Comparison of ENCODE assay signal across 8 mouse cellular contexts in the genomic region with DNA sequence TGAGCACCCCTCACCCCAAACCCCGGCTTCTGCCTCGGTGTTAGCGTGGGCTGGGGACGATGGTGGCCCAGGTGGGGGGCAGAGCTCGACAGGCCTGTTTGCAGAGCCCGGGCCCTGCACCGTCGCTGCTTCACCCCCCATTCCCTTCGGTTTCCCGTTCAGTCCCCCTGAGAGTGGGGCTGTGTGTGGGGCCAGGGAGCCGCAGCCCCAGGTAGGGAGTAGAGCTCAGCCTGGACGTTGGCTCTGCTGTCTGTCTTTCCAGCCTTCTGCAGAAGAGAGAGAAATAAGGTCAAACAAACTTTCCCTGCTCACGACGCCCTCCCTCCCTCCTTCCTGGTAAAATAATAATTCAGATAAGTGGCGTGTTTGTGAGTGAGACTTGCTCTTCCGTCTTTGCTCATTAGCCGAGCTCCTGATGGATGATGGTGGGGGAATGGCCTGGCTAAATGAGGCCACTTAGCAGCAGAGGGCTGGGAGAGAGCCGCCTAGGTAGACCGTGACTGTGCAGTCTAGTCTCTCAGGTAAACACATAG. TPM values are rescaled to one million over a fixed set of nuclear protein-coding genes. Genes with fewer than 3 reads are reported as not detected.
DNase-seq lines count a peak whose midpoint lies in the region; ATAC-seq and TF ChIP-seq lines count a peak whose summit lies in the region.

No protein-coding gene starts in this region.

- peak; percentile 44 to 52 for DNase-seq in layer of hippocampus, postnatal 10 days (ENCODE audit: low spot score in 2 of 2)
- no peak for DNase-seq in layer of hippocampus, adult 11-12 months (ENCODE audit: low spot score)
- DNase-seq in cerebellum, adult 2 months: peak in 1 of 2 experiments; percentile 52
- no peak for DNase-seq in liver, embryonic 11.5 days (ENCODE audit: low spot score)

- H3K4me1 ChIP-seq in cerebellum, adult 2 months (ENCODE audit: control insufficient read depth, insufficient read depth, low read length): peaks cover 3% of the 10 kb centered on the region; the same call in 1 of the 2 replicates
- peaks cover 12% of the 10 kb centered on the region for H3K4me1 ChIP-seq in forebrain, embryonic 16.5 days (replicated peaks; ENCODE audit: control insufficient read depth, insufficient read depth, low read length)
- peaks cover 5% of the 10 kb centered on the region; the same call in 1 of the 2 replicates for H3K4me1 ChIP-seq in hindbrain, embryonic 16.5 days (ENCODE audit: control insufficient read depth, insufficient read depth, low read depth, low read length)
- peaks cover 33% of the 10 kb centered on the region for H3K4me1 ChIP-seq in liver, embryonic 11.5 days (replicated peaks; ENCODE audit: control insufficient read depth, insufficient read depth, low read length)
- peaks cover 14% of the 10 kb centered on the region for H3K4me1 ChIP-seq in midbrain, embryonic 16.5 days (ENCODE audit: control insufficient read depth, insufficient read depth, low read length)
- H3K4me1 ChIP-seq in stomach, embryonic 16.5 days (ENCODE audit: control insufficient read depth, insufficient read depth, low read length): peaks cover 16% of the 10 kb centered on the region; the same call in 1 of the 2 replicates

- H3K27ac ChIP-seq in cerebellum, adult 2 months (ENCODE audit: insufficient read depth, low read length): peak overlapping the region; percentile 85
- H3K27ac ChIP-seq in forebrain, embryonic 16.5 days (ENCODE audit: low read length): peak overlapping the region; percentile 59
- H3K27ac ChIP-seq in hindbrain, embryonic 16.5 days (ENCODE audit: low read depth, low read length): peak overlapping the region; percentile 94
- peak overlapping the region; percentile 99 for H3K27ac ChIP-seq in liver, embryonic 11.5 days (ENCODE audit: low read depth, low read length)
- peak overlapping the region; percentile 90 for H3K27ac ChIP-seq in midbrain, embryonic 16.5 days (ENCODE audit: low read length)
- H3K27ac ChIP-seq in stomach, embryonic 16.5 days (ENCODE audit: low read length): peak overlapping the region; percentile 99

- no peaks in the 10 kb centered on the region for H3K36me3 ChIP-seq in forebrain, embryonic 16.5 days (ENCODE audit: control insufficient read depth, insufficient read depth)
- no peaks in the 10 kb centered on the region for H3K36me3 ChIP-seq in hindbrain, embryonic 16.5 days (ENCODE audit: control insufficient read depth, insufficient read depth, low read length)
- H3K36me3 ChIP-seq in liver, embryonic 11.5 days (ENCODE audit: control insufficient read depth, insufficient read depth, low read length): peaks cover under 1% of the 10 kb centered on the region; the same call in 1 of the 2 replicates
- no peaks in the 10 kb centered on the region for H3K36me3 ChIP-seq in midbrain, embryonic 16.5 days (ENCODE audit: control insufficient read depth, insufficient read depth, low read length)
- peaks cover 2% of the 10 kb centered on the region; the same call in 1 of the 2 replicates for H3K36me3 ChIP-seq in stomach, embryonic 16.5 days (ENCODE audit: control insufficient read depth, insufficient read depth, low read length)

- no peak for TF ChIP-seq POLR2A in cerebellum, adult 2 months (IDR thresholded peaks at IDR 0.05; ENCODE audit: borderline replicate concordance, insufficient read depth, low read length)

- H3K9ac ChIP-seq in forebrain, embryonic 16.5 days (replicated peaks; ENCODE audit: low read depth, low read length): peak overlapping the region; percentile 93
- peak overlapping the region; percentile 92 for H3K9ac ChIP-seq in hindbrain, embryonic 16.5 days (ENCODE audit: low read depth, low read length)
- peak overlapping the region; percentile 100 for H3K9ac ChIP-seq in liver, embryonic 11.5 days (ENCODE audit: low read depth, low read length)
- peak overlapping the region; percentile 95 for H3K9ac ChIP-seq in midbrain, embryonic 16.5 days (ENCODE audit: low read depth, low read length)
- H3K9ac ChIP-seq in stomach, embryonic 16.5 days (ENCODE audit: low read length): peak overlapping the region; percentile 99

- H3K4me3 ChIP-seq in cerebellum, adult 2 months (replicated peaks; ENCODE audit: insufficient read depth, low read depth, low read length): peak overlapping the region; percentile 76
- H3K4me3 ChIP-seq in forebrain, embryonic 16.5 days (replicated peaks; ENCODE audit: low read length): peak overlapping the region; percentile 83
- H3K4me3 ChIP-seq in hindbrain, embryonic 16.5 days (ENCODE audit: low read length): peak overlapping the region; percentile 81
- peak overlapping the region; percentile 92 for H3K4me3 ChIP-seq in liver, embryonic 11.5 days (ENCODE audit: low read depth, low read length)
- peak overlapping the region; percentile 79 for H3K4me3 ChIP-seq in midbrain, embryonic 16.5 days (ENCODE audit: low read depth, low read length)
- H3K4me3 ChIP-seq in stomach, embryonic 16.5 days (replicated peaks; ENCODE audit: low read length): peak overlapping the region; percentile 95

- no peaks in the 10 kb centered on the region for H3K9me3 ChIP-seq in forebrain, embryonic 16.5 days (ENCODE audit: control insufficient read depth, low read length)
- no peaks in the 10 kb centered on the region for H3K9me3 ChIP-seq in hindbrain, embryonic 16.5 days (ENCODE audit: control insufficient read depth, low read length)
- no peaks in the 10 kb centered on the region for H3K9me3 ChIP-seq in liver, embryonic 11.5 days (ENCODE audit: control insufficient read depth, low read length)
- no peaks in the 10 kb centered on the region for H3K9me3 ChIP-seq in midbrain, embryonic 16.5 days (replicated peaks; ENCODE audit: control insufficient read depth, low read length, poor library complexity, severe bottlenecking)
- H3K9me3 ChIP-seq in stomach, embryonic 16.5 days (replicated peaks; ENCODE audit: control insufficient read depth, low read length): no peaks in the 10 kb centered on the region

- H3K27me3 ChIP-seq in cerebellum, adult 2 months (ENCODE audit: control insufficient read depth, insufficient read depth, low read length): no peaks in the 10 kb centered on the region
- no peaks in the 10 kb centered on the region for H3K27me3 ChIP-seq in forebrain, embryonic 16.5 days (replicated peaks; ENCODE audit: control insufficient read depth, insufficient read depth, low read length)
- H3K27me3 ChIP-seq in hindbrain, embryonic 16.5 days (replicated peaks; ENCODE audit: control insufficient read depth, insufficient read depth, low read length): no peaks in the 10 kb centered on the region
- no peaks in the 10 kb centered on the region for H3K27me3 ChIP-seq in liver, embryonic 11.5 days (replicated peaks; ENCODE audit: control insufficient read depth, insufficient read depth, low read length)
- no peaks in the 10 kb centered on the region for H3K27me3 ChIP-seq in midbrain, embryonic 16.5 days (ENCODE audit: control insufficient read depth, insufficient read depth, low read depth, low read length)
- no peaks in the 10 kb centered on the region for H3K27me3 ChIP-seq in stomach, embryonic 16.5 days (ENCODE audit: control insufficient read depth, insufficient read depth, low read length)

- H3K4me2 ChIP-seq in forebrain, embryonic 16.5 days (ENCODE audit: low read length): peak overlapping the region; percentile 81
- H3K4me2 ChIP-seq in hindbrain, embryonic 16.5 days (ENCODE audit: low read length): peak overlapping the region; percentile 83
- peak overlapping the region; percentile 96 for H3K4me2 ChIP-seq in liver, embryonic 11.5 days
- H3K4me2 ChIP-seq in midbrain, embryonic 16.5 days (ENCODE audit: low read length): peak overlapping the region; percentile 91
- H3K4me2 ChIP-seq in stomach, embryonic 16.5 days (ENCODE audit: low read depth, low read length): peak overlapping the region; percentile 89

- 1% methylated on average over 19 of the region's 19 CpGs for WGBS in cerebellum, adult 2 months
- WGBS in forebrain, embryonic 16.5 days: 1% methylated on average over 19 of the region's 19 CpGs
- WGBS in hindbrain, embryonic 16.5 days: under 1% methylated on average over 19 of the region's 19 CpGs
- WGBS in liver, embryonic 11.5 days: 1% methylated on average over 19 of the region's 19 CpGs
- 1% methylated on average over 18 of the region's 19 CpGs for WGBS in midbrain, embryonic 16.5 days
- WGBS in stomach, embryonic 16.5 days: under 1% methylated on average over 19 of the region's 19 CpGs

- peak; percentile 67 for ATAC-seq in forebrain, embryonic 16.5 days
- peak; percentile 74 for ATAC-seq in hindbrain, embryonic 16.5 days
- ATAC-seq in liver, embryonic 11.5 days (replicated peaks; ENCODE audit: low FRiP score): peak; percentile 60
- peak; percentile 79 for ATAC-seq in midbrain, embryonic 16.5 days
- ATAC-seq in stomach, embryonic 16.5 days (ENCODE audit: insufficient read depth, low FRiP score): peak; percentile 79

- TF ChIP-seq CTCF in cerebellum, adult 2 months (IDR thresholded peaks at IDR 0.05; ENCODE audit: borderline replicate concordance, insufficient read depth, low read depth, low read length): no peak

RNA-seq across cellular contexts. Expression of a gene that starts 0.7 kb away (rescaled TPM):
- total RNA-seq in layer of hippocampus, postnatal 10 days (2021): 10 to 100 TPM; 54.9 to 59.0 TPM
- polyA plus RNA-seq in cerebellum, adult 2 months (2012; rRNA removed): 67.2 and 68.2 TPM in 2 replicates
- 38.2 and 39.6 TPM in 2 replicates for polyA plus RNA-seq in forebrain, embryonic 16.5 days (2015; fragmentation: Nextera tagmentation; extraction: Ambion mirVana)
- polyA plus RNA-seq in hindbrain, embryonic 16.5 days (2015; fragmentation: Nextera tagmentation; extraction: Ambion mirVana): 29.4 and 34.3 TPM in 2 replicates
- 63.0 and 67.2 TPM in 2 replicates for polyA plus RNA-seq in liver, embryonic 11.5 days (2014; fragmentation: Nextera tagmentation; extraction: Ambion mirVana)
- 27.2 and 34.5 TPM in 2 replicates for polyA plus RNA-seq in midbrain, embryonic 16.5 days (2015; fragmentation: Nextera tagmentation; extraction: Ambion mirVana)
- polyA plus RNA-seq in stomach, embryonic 16.5 days (2015; fragmentation: Nextera tagmentation; extraction: Ambion mirVana): 36.4 and 39.1 TPM in 2 replicates

Comparison
In these comparisons a context has a peak if more than half of its experiments do, and no peak if none do; other contexts are left out.
1. DNase-seq: peak in layer of hippocampus, postnatal 10 days (2 of 2); none in layer of hippocampus, adult 11-12 months (single experiment) and liver, embryonic 11.5 days (single experiment).
2. Peak in every context shown above with its lines, with median percentiles within 50 percentile points of each other: H3K27ac ChIP-seq, H3K4me3 ChIP-seq, ATAC-seq, H3K4me2 ChIP-seq and H3K9ac ChIP-seq.